Mouse (Mus musculus): ENCODE measurements around the gene C1qtnf7. TPM values are rescaled to one million over a fixed set of nuclear protein-coding genes. Genes with fewer than 3 reads are reported as not detected.
A peak's percentile ranks its signal among the peaks of the same experiment; 100 is the strongest.

The C1qtnf7 gene
- polyA plus RNA-seq, 1 experiment from 2014 or later, result 3.8 TPM

GRCm38 (mm10) chr5:43549951-43550350 lies 34.6 kb downstream of the C1qtnf7 start:
- peak overlapping the region; percentile 30; the same call in 1 of the 2 replicates for H3K4me2 ChIP-seq (replicated peaks; ENCODE audit: low read depth)
- ATAC-seq, result no peak

DNA sequence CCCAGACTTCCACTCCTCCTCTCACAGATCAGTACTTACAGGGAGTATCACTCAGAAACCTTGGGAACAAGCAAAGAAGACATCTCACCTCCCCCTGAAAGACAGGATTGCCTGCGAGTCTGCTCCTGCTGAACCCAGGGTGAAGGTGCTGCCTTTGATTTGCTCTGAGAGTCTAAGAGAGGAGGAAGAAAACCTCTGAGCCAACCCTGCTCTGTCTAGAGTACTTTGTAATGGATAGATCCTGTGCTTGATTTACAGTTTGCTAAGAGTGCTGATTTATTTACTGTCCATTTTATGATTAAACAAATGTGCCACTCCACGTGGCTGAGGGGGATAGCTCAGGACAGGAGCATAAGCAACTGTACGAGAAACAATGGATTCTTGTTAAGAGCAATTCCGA lies 35.1 kb downstream of the C1qtnf7 start:
- Histone ChIP-seq H3K27me3 (replicated peaks; ENCODE audit: control insufficient read depth, insufficient read depth, low read length) (no peaks in the 10 kb centered on the region), H3K4me2 (replicated peaks; ENCODE audit: low read depth) (peak overlapping the region; percentile 30; the same call in 1 of the 2 replicates), H3K9ac (ENCODE audit: low read depth, low read length) (no peak overlapping the region), H3K27ac (ENCODE audit: low read depth, low read length) (peak overlapping the region; percentile 23; the same call in 1 of the 2 replicates), H3K9me3 (ENCODE audit: control insufficient read depth) (no peaks in the 10 kb centered on the region), H3K4me1 (replicated peaks; ENCODE audit: control insufficient read depth, insufficient read depth, low read length) (no peaks in the 10 kb centered on the region), H3K4me3 (ENCODE audit: low read depth, low read length) (no peak overlapping the region), H3K36me3 (ENCODE audit: control insufficient read depth, insufficient read depth) (no peaks in the 10 kb centered on the region)
- TF ChIP-seq CTCF (IDR thresholded peaks at IDR 0.05; ENCODE audit: low read depth), result no peak
- ATAC-seq, result no peak
- 35% methylated on average over 4 of the region's 4 CpGs for WGBS

More at GRCm38 (mm10) chr5:43549951-43550350, 34.6 kb downstream of the C1qtnf7 start:
- Histone ChIP-seq H3K27ac (ENCODE audit: low read depth, low read length) (no peak overlapping the region), H3K4me1 (replicated peaks; ENCODE audit: control insufficient read depth, insufficient read depth, low read length) (no peaks in the 10 kb centered on the region), H3K36me3 (ENCODE audit: control insufficient read depth, insufficient read depth) (no peaks in the 10 kb centered on the region), H3K9me3 (ENCODE audit: control insufficient read depth) (no peaks in the 10 kb centered on the region), H3K4me3 (ENCODE audit: low read depth, low read length) (no peak overlapping the region), H3K27me3 (replicated peaks; ENCODE audit: control insufficient read depth, insufficient read depth, low read length) (no peaks in the 10 kb centered on the region), H3K9ac (ENCODE audit: low read depth, low read length) (no peak overlapping the region)
- no peak for TF ChIP-seq CTCF (IDR thresholded peaks at IDR 0.05; ENCODE audit: low read depth)
- WGBS, result 44% methylated on average over 4 of the region's 4 CpGs

DNA sequence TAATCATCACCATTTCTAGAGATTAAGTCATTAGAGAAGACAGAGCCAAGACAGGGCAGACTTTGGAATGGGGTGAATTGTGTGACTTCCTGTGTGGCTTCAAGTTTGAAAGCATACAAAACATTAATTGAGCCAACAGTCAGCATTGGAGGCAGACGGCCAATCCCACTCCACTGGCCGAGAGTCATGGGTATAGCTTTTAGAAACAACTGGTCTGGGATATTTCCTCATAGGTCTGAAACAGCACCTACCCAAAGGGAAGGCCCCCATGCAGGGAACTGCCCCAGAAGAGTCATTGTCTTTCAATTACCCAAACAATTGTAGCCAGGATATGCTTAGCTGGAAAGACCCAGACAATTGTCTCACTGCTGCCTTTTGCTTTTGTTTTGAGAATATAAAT lies 39.5 kb downstream of the C1qtnf7 start:
- Histone ChIP-seq H3K27me3 (replicated peaks; ENCODE audit: control insufficient read depth, insufficient read depth, low read length) (no peaks in the 10 kb centered on the region), H3K9ac (ENCODE audit: low read depth, low read length) (no peak overlapping the region), H3K4me1 (replicated peaks; ENCODE audit: control insufficient read depth, insufficient read depth, low read length) (no peaks in the 10 kb centered on the region), H3K36me3 (ENCODE audit: control insufficient read depth, insufficient read depth) (no peaks in the 10 kb centered on the region), H3K4me2 (replicated peaks; ENCODE audit: low read depth) (no peak overlapping the region), H3K9me3 (ENCODE audit: control insufficient read depth) (no peaks in the 10 kb centered on the region), H3K27ac (ENCODE audit: low read depth, low read length) (no peak overlapping the region), H3K4me3 (ENCODE audit: low read depth, low read length) (no peak overlapping the region)
- WGBS, result 32% methylated on average over 2 of the region's 2 CpGs
- ATAC-seq, result no peak
- no peak for TF ChIP-seq CTCF (IDR thresholded peaks at IDR 0.05; ENCODE audit: low read depth)

GRCm38 (mm10) chr5:43555406-43555805 lies 40.1 kb downstream of the C1qtnf7 start:
- WGBS, result 81% methylated on average over 6 of the region's 6 CpGs
- Histone ChIP-seq H3K4me1 (replicated peaks; ENCODE audit: control insufficient read depth, insufficient read depth, low read length) (no peaks in the 10 kb centered on the region), H3K27ac (ENCODE audit: low read depth, low read length) (no peak overlapping the region), H3K9me3 (ENCODE audit: control insufficient read depth) (no peaks in the 10 kb centered on the region), H3K9ac (ENCODE audit: low read depth, low read length) (no peak overlapping the region), H3K4me3 (ENCODE audit: low read depth, low read length) (no peak overlapping the region), H3K4me2 (replicated peaks; ENCODE audit: low read depth) (no peak overlapping the region), H3K27me3 (replicated peaks; ENCODE audit: control insufficient read depth, insufficient read depth, low read length) (no peaks in the 10 kb centered on the region), H3K36me3 (ENCODE audit: control insufficient read depth, insufficient read depth) (no peaks in the 10 kb centered on the region)
- TF ChIP-seq CTCF (IDR thresholded peaks at IDR 0.05; ENCODE audit: low read depth), result no peak
- ATAC-seq, result no peak

GRCm38 (mm10) chr5:43557436-43557835 lies 42.1 kb downstream of the C1qtnf7 start:
- Histone ChIP-seq H3K9ac (ENCODE audit: low read depth, low read length) (no peak overlapping the region), H3K9me3 (ENCODE audit: control insufficient read depth) (no peaks in the 10 kb centered on the region), H3K27me3 (replicated peaks; ENCODE audit: control insufficient read depth, insufficient read depth, low read length) (no peaks in the 10 kb centered on the region), H3K4me3 (ENCODE audit: low read depth, low read length) (no peak overlapping the region), H3K27ac (ENCODE audit: low read depth, low read length) (no peak overlapping the region), H3K4me2 (replicated peaks; ENCODE audit: low read depth) (no peak overlapping the region), H3K36me3 (ENCODE audit: control insufficient read depth, insufficient read depth) (no peaks in the 10 kb centered on the region), H3K4me1 (replicated peaks; ENCODE audit: control insufficient read depth, insufficient read depth, low read length) (no peaks in the 10 kb centered on the region)
- TF ChIP-seq CTCF (IDR thresholded peaks at IDR 0.05; ENCODE audit: low read depth), result no peak
- WGBS, result 90% methylated on average over 5 of the region's 5 CpGs
- ATAC-seq, result no peak

DNA sequence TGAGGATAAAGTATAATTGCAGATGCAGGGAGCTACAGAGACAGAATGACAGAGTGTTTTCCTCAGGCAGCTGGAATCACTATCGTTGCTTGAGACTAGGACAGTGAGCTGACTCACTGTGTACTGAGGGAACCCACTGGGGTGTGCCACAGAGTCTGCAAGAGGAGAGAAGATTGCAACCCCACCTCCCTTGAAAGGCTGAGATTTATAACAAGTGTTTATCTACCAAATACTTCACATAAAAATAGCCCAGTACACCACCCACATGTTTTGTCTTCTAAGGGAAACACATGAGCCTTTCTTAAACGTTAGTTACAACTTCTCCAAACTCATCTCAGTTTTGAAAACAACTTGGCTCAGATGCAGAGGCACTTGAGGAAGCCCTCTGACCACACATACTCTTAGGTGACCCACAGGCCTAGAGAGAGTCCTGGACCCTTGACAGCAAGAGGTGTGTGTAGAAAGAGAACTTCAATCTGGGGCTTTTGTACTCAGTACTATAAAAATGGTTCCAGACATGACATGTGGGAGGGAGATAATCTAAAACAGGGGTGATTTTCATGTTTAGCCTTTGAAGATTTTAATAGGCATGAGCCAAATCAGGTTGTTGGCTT lies 46.4 kb downstream of the C1qtnf7 start:
- no peak for ATAC-seq
- Histone ChIP-seq H3K27me3 (replicated peaks; ENCODE audit: control insufficient read depth, insufficient read depth, low read length) (no peaks in the 10 kb centered on the region), H3K36me3 (ENCODE audit: control insufficient read depth, insufficient read depth) (no peaks in the 10 kb centered on the region), H3K9me3 (ENCODE audit: control insufficient read depth) (no peaks in the 10 kb centered on the region), H3K4me1 (replicated peaks; ENCODE audit: control insufficient read depth, insufficient read depth, low read length) (no peaks in the 10 kb centered on the region), H3K9ac (ENCODE audit: low read depth, low read length) (no peak overlapping the region), H3K4me3 (ENCODE audit: low read depth, low read length) (no peak overlapping the region), H3K4me2 (replicated peaks; ENCODE audit: low read depth) (no peak overlapping the region), H3K27ac (ENCODE audit: low read depth, low read length) (no peak overlapping the region)
- WGBS, result 24% methylated on average over 2 of the region's 2 CpGs
- TF ChIP-seq CTCF (IDR thresholded peaks at IDR 0.05; ENCODE audit: low read depth), result no peak

All from intestine, postnatal 0 days (tissue).